Mouse (Mus musculus): ENCODE data around the gene Mip. TPM values are rescaled to one million over a fixed set of nuclear protein-coding genes. Genes with fewer than 3 reads are reported as not detected.
A peak's percentile ranks its signal among the peaks of the same experiment; 100 is the strongest.

The Mip gene
- polyA plus RNA-seq, 1 experiment from 2014 or later, result not detected

DNA sequence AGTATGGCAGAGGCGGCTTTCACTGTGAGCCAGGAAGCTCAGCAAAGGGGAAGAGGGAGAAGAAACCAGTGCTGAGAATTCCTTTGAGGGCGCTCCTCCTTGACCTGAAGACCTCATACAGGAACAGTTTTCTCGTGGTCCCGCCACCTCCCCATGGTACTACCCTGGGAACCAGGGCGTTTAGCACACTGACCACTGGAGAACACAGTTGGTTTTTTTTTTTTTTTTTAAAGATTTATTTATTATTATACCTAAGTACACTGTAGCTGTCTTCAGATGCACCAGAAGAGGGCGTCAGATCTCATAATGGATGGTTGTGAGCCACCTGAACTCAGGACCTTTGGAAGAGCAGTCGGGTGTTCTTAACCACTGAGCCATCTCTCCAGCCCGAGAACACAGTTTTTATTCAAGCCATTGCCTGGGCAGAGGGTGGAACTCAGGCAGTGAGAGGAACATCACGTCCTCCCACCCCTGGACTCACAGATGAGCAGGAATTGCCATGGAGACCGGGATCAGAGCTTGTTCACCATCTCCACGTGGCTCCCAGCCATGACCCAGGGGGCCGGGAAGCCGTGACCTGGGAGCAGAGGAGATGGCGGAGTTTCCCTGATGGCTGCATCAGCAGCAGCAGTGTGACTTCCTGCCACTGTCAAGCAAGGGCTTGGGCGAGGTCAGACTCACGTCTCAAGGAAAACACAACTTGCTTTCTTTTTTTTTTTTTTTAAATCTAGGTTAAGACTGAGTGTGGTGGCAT, 3.9 kb upstream of the Mip start:
- ATAC-seq (ENCODE audit: insufficient read depth), result no peak
- DNase-seq, result no peak

DNA sequence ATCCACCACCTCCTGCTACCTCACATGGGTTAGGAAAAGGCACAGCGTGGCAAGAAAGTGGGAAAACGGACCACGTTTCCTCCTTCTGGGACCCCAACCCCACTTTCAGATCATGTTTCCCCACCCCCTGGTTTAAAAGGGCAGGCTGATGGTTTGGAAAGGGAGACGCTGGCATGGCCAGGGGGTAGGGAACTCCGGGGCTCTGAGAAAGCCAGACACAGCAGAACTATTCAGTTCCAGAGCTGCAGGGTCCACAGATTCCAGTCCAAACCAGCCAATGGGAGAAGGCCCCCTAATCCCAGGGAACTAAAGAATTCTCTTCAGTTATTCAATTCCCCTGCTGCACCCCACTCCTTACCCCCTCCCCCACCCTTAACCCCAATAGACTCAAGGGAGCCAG, 574 bp upstream of the Mip start:
- ATAC-seq (ENCODE audit: insufficient read depth) (no peak), DNase-seq (no peak)
- Histone ChIP-seq H3K4me3 (ENCODE audit: low read depth, low read length) (no peak overlapping the region), H3K4me2 (no peak overlapping the region), H3K36me3 (ENCODE audit: insufficient read depth) (no peaks in the 10 kb centered on the region), H3K9me3 (ENCODE audit: low read depth, low read length) (no peaks in the 10 kb centered on the region), H3K4me1 (ENCODE audit: insufficient read depth) (no peaks in the 10 kb centered on the region), H3K27ac (ENCODE audit: low read depth) (no peak overlapping the region), H3K9ac (no peak overlapping the region), H3K27me3 (ENCODE audit: insufficient read depth, low read length) (no peaks in the 10 kb centered on the region)
- TF ChIP-seq CTCF (IDR thresholded peaks at IDR 0.05; ENCODE audit: low read depth), result no peak
- WGBS, result 56% methylated on average over 5 of the region's 5 CpGs

More for the DNA sequence above, 3.9 kb upstream of the Mip start:
- Histone ChIP-seq H3K9me3 (ENCODE audit: low read depth, low read length) (no peaks in the 10 kb centered on the region), H3K9ac (no peak overlapping the region), H3K4me2 (no peak overlapping the region), H3K27ac (ENCODE audit: low read depth) (no peak overlapping the region), H3K4me1 (ENCODE audit: insufficient read depth) (no peaks in the 10 kb centered on the region), H3K27me3 (ENCODE audit: insufficient read depth, low read length) (no peaks in the 10 kb centered on the region), H3K36me3 (ENCODE audit: insufficient read depth) (no peaks in the 10 kb centered on the region), H3K4me3 (ENCODE audit: low read depth, low read length) (no peak overlapping the region)
- WGBS, result 50% methylated on average over 16 of the region's 16 CpGs
- no peak for TF ChIP-seq CTCF (IDR thresholded peaks at IDR 0.05; ENCODE audit: low read depth)

GRCm38 (mm10) chr10:128227592-128227991, 2.0 kb downstream of the Mip start:
- whole genome bisulfite sequencing, result 72% methylated on average over 9 of the region's 9 CpGs
- ATAC-seq (ENCODE audit: insufficient read depth) (no peak), DNase-seq (peak; percentile 24)
- Histone ChIP-seq H3K9me3 (ENCODE audit: low read depth, low read length) (no peaks in the 10 kb centered on the region), H3K4me3 (ENCODE audit: low read depth, low read length) (no peak overlapping the region), H3K4me1 (ENCODE audit: insufficient read depth) (peaks cover 4% of the 10 kb centered on the region; the same call in 1 of the 2 replicates), H3K9ac (no peak overlapping the region), H3K27ac (ENCODE audit: low read depth) (no peak overlapping the region), H3K27me3 (ENCODE audit: insufficient read depth, low read length) (no peaks in the 10 kb centered on the region), H3K36me3 (ENCODE audit: insufficient read depth) (no peaks in the 10 kb centered on the region), H3K4me2 (no peak overlapping the region)
- no peak for TF ChIP-seq CTCF (IDR thresholded peaks at IDR 0.05; ENCODE audit: low read depth)

DNA sequence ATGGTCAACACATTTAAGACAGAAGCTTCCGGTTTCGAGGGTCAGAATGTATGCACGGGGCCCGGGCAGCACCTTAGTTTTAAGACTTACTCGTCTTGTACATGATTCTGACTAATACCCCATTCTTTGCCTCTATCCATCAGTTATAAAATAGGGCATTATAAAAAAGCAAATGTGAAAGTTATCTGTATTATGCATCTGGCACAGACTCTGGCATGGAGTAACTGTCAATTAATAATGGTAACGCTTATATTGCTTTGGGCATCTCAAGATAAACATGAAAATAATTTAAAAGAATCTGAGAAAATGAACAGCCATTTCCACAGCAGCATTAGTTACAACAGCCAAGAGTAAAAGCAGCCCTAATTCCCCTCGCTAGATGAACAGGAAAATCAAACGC, 2.4 kb downstream of the Mip start:
- Histone ChIP-seq H3K9me3 (ENCODE audit: low read depth, low read length) (no peaks in the 10 kb centered on the region), H3K4me3 (ENCODE audit: low read depth, low read length) (no peak overlapping the region), H3K4me2 (no peak overlapping the region), H3K4me1 (ENCODE audit: insufficient read depth) (peaks cover 4% of the 10 kb centered on the region; the same call in 1 of the 2 replicates), H3K27ac (ENCODE audit: low read depth) (no peak overlapping the region), H3K36me3 (ENCODE audit: insufficient read depth) (no peaks in the 10 kb centered on the region), H3K27me3 (ENCODE audit: insufficient read depth, low read length) (no peaks in the 10 kb centered on the region), H3K9ac (no peak overlapping the region)
- ATAC-seq (ENCODE audit: insufficient read depth), result no peak
- no peak for DNase-seq
- WGBS, result 85% methylated on average over 8 of the region's 8 CpGs
- no peak for TF ChIP-seq CTCF (IDR thresholded peaks at IDR 0.05; ENCODE audit: low read depth)

GRCm38 (mm10) chr10:128230582-128230981, 4.9 kb downstream of the Mip start:
- no peak for ATAC-seq (ENCODE audit: insufficient read depth)
- H3K9ac ChIP-seq, result peak overlapping the region; percentile 87
- no peak for TF ChIP-seq CTCF (IDR thresholded peaks at IDR 0.05; ENCODE audit: low read depth)

DNA sequence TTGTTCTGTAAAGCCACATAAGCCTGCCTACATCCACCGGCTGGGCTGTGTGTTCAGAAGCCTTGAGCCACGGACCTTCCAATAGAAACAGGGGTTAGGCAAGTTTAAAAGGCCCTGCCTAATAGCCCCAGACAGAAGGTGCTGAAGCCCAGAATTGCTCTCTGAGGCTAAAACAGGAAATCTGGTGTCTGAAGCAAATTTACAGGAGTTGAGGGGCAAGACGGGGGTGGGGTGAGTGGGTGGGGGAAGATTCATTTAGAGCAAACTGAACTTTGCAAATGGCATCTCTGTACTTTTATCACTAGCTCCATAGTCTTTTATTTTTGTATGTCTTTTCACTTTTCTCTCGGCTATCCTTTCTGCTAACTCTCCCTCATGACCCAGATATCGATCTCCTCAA, 5.5 kb downstream of the Mip start:
- peak overlapping the region; percentile 94 for H3K27ac ChIP-seq (ENCODE audit: low read depth)
- peaks cover 4% of the 10 kb centered on the region; the same call in 1 of the 2 replicates for H3K4me1 ChIP-seq (ENCODE audit: insufficient read depth)
- peak overlapping the region; percentile 87 for H3K9ac ChIP-seq
- H3K27me3 ChIP-seq (ENCODE audit: insufficient read depth, low read length), result no peaks in the 10 kb centered on the region
- H3K4me3 ChIP-seq (ENCODE audit: low read depth, low read length), result peak overlapping the region; percentile 74
- no peak for DNase-seq
- no peak for ATAC-seq (ENCODE audit: insufficient read depth)
- no peak for TF ChIP-seq CTCF (IDR thresholded peaks at IDR 0.05; ENCODE audit: low read depth)
- H3K4me2 ChIP-seq, result peak overlapping the region; percentile 84
- WGBS, result 9% methylated on average over 5 of the region's 5 CpGs
- H3K36me3 ChIP-seq (ENCODE audit: insufficient read depth), result peaks cover 5% of the 10 kb centered on the region
- H3K9me3 ChIP-seq (ENCODE audit: low read depth, low read length), result no peaks in the 10 kb centered on the region

More at GRCm38 (mm10) chr10:128230582-128230981, 4.9 kb downstream of the Mip start:
- H3K27ac ChIP-seq (ENCODE audit: low read depth), result no peak overlapping the region
- peaks cover 4% of the 10 kb centered on the region; the same call in 1 of the 2 replicates for H3K4me1 ChIP-seq (ENCODE audit: insufficient read depth)
- no peak overlapping the region for H3K4me3 ChIP-seq (ENCODE audit: low read depth, low read length)
- H3K27me3 ChIP-seq (ENCODE audit: insufficient read depth, low read length), result no peaks in the 10 kb centered on the region
- H3K36me3 ChIP-seq (ENCODE audit: insufficient read depth), result peaks cover 5% of the 10 kb centered on the region
- DNase-seq, result no peak
- H3K4me2 ChIP-seq, result peak overlapping the region; percentile 84
- WGBS, result 71% methylated on average over 12 of the region's 12 CpGs
- no peaks in the 10 kb centered on the region for H3K9me3 ChIP-seq (ENCODE audit: low read depth, low read length)

DNA sequence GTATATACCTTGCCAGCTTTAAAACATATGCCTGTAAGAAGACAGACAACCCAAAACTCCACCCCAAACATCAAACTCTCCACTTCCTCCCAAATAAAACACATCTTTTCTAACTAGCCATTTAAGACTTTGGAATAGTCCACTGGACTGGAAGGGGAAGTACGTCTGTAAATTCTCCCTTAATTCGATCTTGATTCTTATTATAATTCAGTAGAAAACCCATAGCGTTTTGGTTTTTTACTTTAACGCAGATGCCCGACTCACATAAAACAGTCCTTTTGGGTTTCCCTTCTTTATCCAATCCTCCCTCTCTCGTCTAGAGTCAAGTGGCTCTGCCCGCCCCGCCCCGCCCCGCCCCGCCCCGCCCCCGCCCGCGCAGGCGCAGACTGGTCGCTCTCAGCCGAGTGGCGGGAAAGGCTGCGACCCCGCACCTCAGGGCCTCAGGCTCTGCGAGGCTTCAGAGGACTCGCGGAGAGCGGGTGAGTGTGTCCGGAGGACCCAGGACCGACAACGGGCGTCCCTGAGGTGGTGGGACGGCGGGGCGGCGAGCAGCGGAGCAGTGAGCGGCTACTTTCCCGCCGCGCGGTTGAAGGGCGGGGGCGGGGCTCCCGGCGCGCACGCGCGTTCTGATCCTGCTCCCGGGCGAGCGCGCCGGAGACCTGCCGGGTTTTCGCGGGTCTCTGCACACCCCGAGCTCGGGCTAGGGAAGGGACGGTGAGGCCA, 6.2 kb downstream of the Mip start, which contains the start of gene Timeless:
TSS of gene Timeless (plus strand) at position 369 of the 723 bp plus-strand sequence.
- H3K4me3 ChIP-seq (ENCODE audit: low read depth, low read length), result peak within 1 kb of the TSS; percentile 74
- peak within 1 kb of the TSS; percentile 84 for H3K4me2 ChIP-seq
- peak within 1 kb of the TSS; percentile 87 for H3K9ac ChIP-seq
- peaks cover 5% of the 10 kb centered on the region for H3K36me3 ChIP-seq (ENCODE audit: insufficient read depth)
- H3K4me1 ChIP-seq (ENCODE audit: insufficient read depth), result peaks cover 4% of the 10 kb centered on the region; the same call in 1 of the 2 replicates
- H3K27ac ChIP-seq (ENCODE audit: low read depth), result peak within 1 kb of the TSS; percentile 94
- under 1% methylated on average over 57 of the region's 58 CpGs for WGBS
- H3K27me3 ChIP-seq (ENCODE audit: insufficient read depth, low read length), result no peaks in the 10 kb centered on the region
- no peaks in the 10 kb centered on the region for H3K9me3 ChIP-seq (ENCODE audit: low read depth, low read length)
- DNase-seq (peak; percentile 89), ATAC-seq (ENCODE audit: insufficient read depth) (peak; percentile 90)
- no peak for TF ChIP-seq CTCF (IDR thresholded peaks at IDR 0.05; ENCODE audit: low read depth)
